Mouse (Mus musculus) ES-E14 (cell line): ENCODE measurements at regions not wholly inside any gene's neighbourhood (a gene's known extent, or its start where the extent isn't known, plus 50 kb on each side); places are given as distances from the start of the nearest gene placed in this dataset.

Experiments used
- HCFC1 ChIP-seq: IDR thresholded peaks from 2 replicates; pipeline ENCODE4 v1.6.1; 2012; ENCODE audit warnings: low read length, inconsistent platforms, borderline replicate concordance; ENCODE audit not compliant: insufficient read depth
- ZC3H11A ChIP-seq: IDR thresholded peaks from 2 replicates; pipeline ENCODE4 v1.6.1; 2012; ENCODE audit warnings: low read depth, mild to moderate bottlenecking, inconsistent platforms, low read length, borderline replicate concordance
- ZNF384 ChIP-seq: IDR thresholded peaks from 2 replicates; pipeline ENCODE4 v1.6.1; 2012; ENCODE audit warnings: low read depth, low read length, inconsistent platforms

DNA sequence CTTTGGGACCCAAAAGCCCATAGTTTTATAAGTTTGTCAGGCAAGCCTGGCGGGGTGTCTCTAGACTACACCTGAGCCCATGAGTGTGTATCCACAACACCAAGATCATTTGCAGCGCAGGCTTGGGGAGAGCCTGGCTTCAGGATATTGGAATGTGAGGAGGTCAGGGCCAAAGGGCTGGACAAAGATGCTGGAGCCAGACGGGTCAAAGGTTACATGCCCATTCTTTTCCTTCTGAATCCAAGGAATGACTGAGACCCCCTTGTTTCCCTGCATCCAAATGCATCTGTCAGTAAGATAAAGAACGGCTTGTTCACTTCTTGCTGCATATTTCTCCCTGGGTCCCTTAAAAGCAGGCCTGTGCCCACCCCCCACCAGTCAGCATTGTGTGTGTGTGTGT is 160.9 kb upstream of the Lmo4 start:
- TF ChIP-seq HCFC1 = no peak
- no peak for TF ChIP-seq ZC3H11A
- no peak for TF ChIP-seq ZNF384
